Mouse (Mus musculus): ENCODE measurements around the gene Sept5. TPM values are rescaled to one million over a fixed set of nuclear protein-coding genes. Genes with fewer than 3 reads are reported as not detected.

Gene Sept5
- polyA plus RNA-seq, 1 experiment: 3.6 TPM

DNA sequence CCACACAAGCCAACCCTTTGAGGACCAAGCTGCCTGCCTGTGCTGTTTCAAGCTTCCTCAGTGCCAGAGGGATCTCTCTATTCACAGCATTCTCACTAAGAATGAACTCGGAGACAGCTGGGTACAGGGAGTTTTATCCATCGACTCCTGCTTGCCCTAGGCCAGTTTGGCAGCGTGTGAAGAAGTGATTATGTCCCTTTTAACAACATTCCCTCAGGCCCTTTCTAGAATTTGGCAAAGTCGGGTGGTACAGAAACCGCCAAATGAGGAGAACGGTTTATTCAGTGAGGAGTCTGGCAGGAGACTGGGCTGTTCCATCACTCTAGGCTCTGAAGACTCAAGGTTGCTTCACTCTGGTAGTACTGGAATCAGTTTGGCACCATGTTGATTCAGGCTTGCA, 9.6 kb downstream of the Sept5 start:
- no peaks in the 10 kb centered on the region for H3K36me3 ChIP-seq (ENCODE audit: control insufficient read depth, insufficient read depth, low read length)
- no peak for DNase-seq
- peaks cover 11% of the 10 kb centered on the region for H3K4me1 ChIP-seq (replicated peaks; ENCODE audit: control insufficient read depth, insufficient read depth, low read length)
- H3K27ac ChIP-seq (ENCODE audit: control insufficient read depth, insufficient read depth, low read length): no peak overlapping the region
- H3K27me3 ChIP-seq (ENCODE audit: control insufficient read depth, insufficient read depth, low read length): peaks cover 37% of the 10 kb centered on the region; the same call in 1 of the 2 replicates
- TF ChIP-seq CTCF (IDR thresholded peaks at IDR 0.05; ENCODE audit: borderline replicate concordance, control insufficient read depth, extremely low read depth, insufficient read depth, low read length, poor library complexity) (no peak), POLR2A (IDR thresholded peaks at IDR 0.05; ENCODE audit: control insufficient read depth, extremely low read depth, insufficient read depth, low read length, poor library complexity) (no peak)
- H3K4me3 ChIP-seq (ENCODE audit: control insufficient read depth, insufficient read depth, low read length): no peak overlapping the region
- WGBS: 60% methylated on average over 6 of the region's 6 CpGs

DNA sequence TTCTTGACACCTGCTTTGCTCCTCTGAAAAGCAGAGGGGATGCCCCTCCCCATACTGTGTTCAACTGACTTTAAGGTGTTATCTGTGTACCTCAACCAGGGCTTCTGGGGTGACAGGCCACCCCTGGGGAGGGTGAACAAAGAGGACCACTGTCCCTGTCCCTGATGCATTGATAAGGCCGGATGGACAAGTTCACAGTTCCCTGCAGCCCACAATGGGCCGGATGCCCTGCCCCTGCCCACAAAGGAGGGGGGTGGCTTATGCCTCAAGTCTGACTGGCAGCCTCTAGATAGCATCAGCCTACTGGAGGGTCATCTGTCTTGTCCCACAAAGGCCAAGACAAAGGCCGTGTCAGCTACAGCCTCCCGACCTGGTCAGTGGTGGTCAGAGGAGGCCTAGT, 10.6 kb downstream of the Sept5 start:
- peaks cover 30% of the 10 kb centered on the region; the same call in 1 of the 2 replicates for H3K27me3 ChIP-seq (ENCODE audit: control insufficient read depth, insufficient read depth, low read length)
- H3K27ac ChIP-seq (ENCODE audit: control insufficient read depth, insufficient read depth, low read length): no peak overlapping the region
- TF ChIP-seq CTCF (IDR thresholded peaks at IDR 0.05; ENCODE audit: borderline replicate concordance, control insufficient read depth, extremely low read depth, insufficient read depth, low read length, poor library complexity) (no peak), POLR2A (IDR thresholded peaks at IDR 0.05; ENCODE audit: control insufficient read depth, extremely low read depth, insufficient read depth, low read length, poor library complexity) (no peak)
- DNase-seq: no peak
- 70% methylated on average over 4 of the region's 4 CpGs for WGBS
- no peaks in the 10 kb centered on the region for H3K36me3 ChIP-seq (ENCODE audit: control insufficient read depth, insufficient read depth, low read length)
- H3K4me1 ChIP-seq (replicated peaks; ENCODE audit: control insufficient read depth, insufficient read depth, low read length): peaks cover 11% of the 10 kb centered on the region
- no peak overlapping the region for H3K4me3 ChIP-seq (ENCODE audit: control insufficient read depth, insufficient read depth, low read length)

DNA sequence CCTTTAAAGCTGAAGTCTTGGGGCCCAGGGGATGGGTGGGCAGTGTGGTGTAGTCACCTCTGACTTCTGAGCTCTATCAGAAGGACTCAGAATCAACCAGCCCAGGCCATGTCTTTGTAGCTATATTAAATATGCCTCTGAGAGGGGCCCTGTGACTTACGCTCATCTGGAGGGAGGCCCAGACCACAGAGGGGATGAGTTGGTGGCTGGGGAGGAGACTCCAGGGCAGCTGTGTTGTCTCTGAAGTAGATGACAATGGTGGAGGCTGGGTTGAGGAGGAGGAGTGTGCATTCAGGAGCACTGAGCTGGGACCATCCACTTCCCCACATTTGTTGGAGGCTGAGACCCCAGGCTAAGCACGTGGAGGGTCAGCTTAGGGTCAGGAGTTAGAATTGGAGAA, 11.5 kb downstream of the Sept5 start:
- no peaks in the 10 kb centered on the region for H3K36me3 ChIP-seq (ENCODE audit: control insufficient read depth, insufficient read depth, low read length)
- H3K4me1 ChIP-seq (replicated peaks; ENCODE audit: control insufficient read depth, insufficient read depth, low read length): peaks cover 11% of the 10 kb centered on the region
- peaks cover 24% of the 10 kb centered on the region; the same call in 1 of the 2 replicates for H3K27me3 ChIP-seq (ENCODE audit: control insufficient read depth, insufficient read depth, low read length)
- H3K27ac ChIP-seq (ENCODE audit: control insufficient read depth, insufficient read depth, low read length): no peak overlapping the region
- DNase-seq: no peak
- no peak for TF ChIP-seq POLR2A (IDR thresholded peaks at IDR 0.05; ENCODE audit: control insufficient read depth, extremely low read depth, insufficient read depth, low read length, poor library complexity)
- TF ChIP-seq CTCF (IDR thresholded peaks at IDR 0.05; ENCODE audit: borderline replicate concordance, control insufficient read depth, extremely low read depth, insufficient read depth, low read length, poor library complexity): no peak
- WGBS: 67% methylated on average over 2 of the region's 2 CpGs
- no peak overlapping the region for H3K4me3 ChIP-seq (ENCODE audit: control insufficient read depth, insufficient read depth, low read length)

DNA sequence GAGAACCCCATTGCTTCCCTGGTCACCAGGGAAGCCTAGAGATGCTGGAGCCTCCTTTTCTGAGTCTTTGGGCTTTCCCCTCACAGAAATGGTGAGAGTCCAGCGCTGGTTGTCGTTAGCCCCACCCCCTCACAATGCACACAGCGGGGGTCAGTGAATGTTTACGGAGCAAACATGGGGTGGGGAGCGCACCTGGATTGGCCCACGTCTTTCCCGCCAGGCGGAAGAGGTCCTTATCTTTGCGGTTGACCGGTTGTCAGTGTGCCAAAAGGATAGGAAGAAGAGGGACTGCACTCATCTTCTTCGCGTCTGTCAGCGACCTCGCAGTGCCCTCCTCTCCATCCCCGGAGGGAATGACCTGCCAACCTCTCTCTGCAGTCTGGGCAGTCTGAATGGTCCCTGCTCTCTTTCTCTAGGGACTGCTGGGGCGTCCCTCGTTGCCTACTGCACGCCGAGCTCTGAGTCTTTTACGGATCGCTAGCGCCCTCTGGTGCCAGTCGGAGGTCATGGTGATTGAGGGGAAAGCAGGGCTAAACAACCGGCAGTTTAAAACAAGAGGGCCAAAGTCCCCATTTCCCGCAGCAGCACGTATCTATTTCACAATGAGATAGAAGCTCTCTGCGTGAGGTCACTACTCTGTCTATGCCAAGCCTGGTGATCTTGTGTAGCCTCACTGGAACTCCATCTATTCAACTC, 12.2 kb downstream of the Sept5 start:
- peaks cover 11% of the 10 kb centered on the region for H3K4me1 ChIP-seq (replicated peaks; ENCODE audit: control insufficient read depth, insufficient read depth, low read length)
- peaks cover 18% of the 10 kb centered on the region; the same call in 1 of the 2 replicates for H3K27me3 ChIP-seq (ENCODE audit: control insufficient read depth, insufficient read depth, low read length)
- peak; percentile 85 for DNase-seq
- H3K4me3 ChIP-seq (ENCODE audit: control insufficient read depth, insufficient read depth, low read length): peak overlapping the region; percentile 20; the same call in 1 of the 2 replicates
- TF ChIP-seq POLR2A (IDR thresholded peaks at IDR 0.05; ENCODE audit: control insufficient read depth, extremely low read depth, insufficient read depth, low read length, poor library complexity): no peak
- peak; percentile 88; the same call in 1 of the 2 replicates for TF ChIP-seq CTCF (IDR thresholded peaks at IDR 0.05; ENCODE audit: borderline replicate concordance, control insufficient read depth, extremely low read depth, insufficient read depth, low read length, poor library complexity)
- 4% methylated on average over 27 of the region's 27 CpGs for WGBS
- no peaks in the 10 kb centered on the region for H3K36me3 ChIP-seq (ENCODE audit: control insufficient read depth, insufficient read depth, low read length)
- H3K27ac ChIP-seq (ENCODE audit: control insufficient read depth, insufficient read depth, low read length): no peak overlapping the region

DNA sequence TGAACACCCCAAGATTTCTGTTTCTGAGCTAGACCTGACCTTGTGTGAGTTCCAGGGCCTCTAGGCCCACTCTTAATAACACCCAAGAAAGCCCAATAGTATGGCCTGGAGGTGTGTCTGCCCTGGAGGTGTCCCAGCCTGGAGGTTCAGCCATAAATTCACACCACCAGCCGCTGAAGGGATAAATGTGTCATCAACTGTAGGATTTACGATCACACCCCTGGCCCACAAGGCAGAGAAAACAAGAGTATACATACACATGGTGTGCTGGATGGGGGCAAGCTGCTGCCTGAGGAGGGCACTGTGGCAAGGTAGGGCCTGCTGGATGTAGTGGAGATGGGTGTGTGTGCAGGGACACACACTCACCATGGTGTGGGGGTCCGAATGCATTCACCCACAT, 16.5 kb downstream of the Sept5 start:
- 89% methylated on average over 3 of the region's 3 CpGs for WGBS
- no peaks in the 10 kb centered on the region for H3K27me3 ChIP-seq (ENCODE audit: control insufficient read depth, insufficient read depth, low read length)
- no peaks in the 10 kb centered on the region for H3K36me3 ChIP-seq (ENCODE audit: control insufficient read depth, insufficient read depth, low read length)
- DNase-seq: no peak
- H3K27ac ChIP-seq (ENCODE audit: control insufficient read depth, insufficient read depth, low read length): no peak overlapping the region
- no peak overlapping the region for H3K4me3 ChIP-seq (ENCODE audit: control insufficient read depth, insufficient read depth, low read length)
- peaks cover 4% of the 10 kb centered on the region for H3K4me1 ChIP-seq (replicated peaks; ENCODE audit: control insufficient read depth, insufficient read depth, low read length)
- TF ChIP-seq POLR2A (IDR thresholded peaks at IDR 0.05; ENCODE audit: control insufficient read depth, extremely low read depth, insufficient read depth, low read length, poor library complexity): no peak
- TF ChIP-seq CTCF (IDR thresholded peaks at IDR 0.05; ENCODE audit: borderline replicate concordance, control insufficient read depth, extremely low read depth, insufficient read depth, low read length, poor library complexity): no peak

GRCm38 (mm10) chr16:18611752-18612151, 18.0 kb downstream of the Sept5 start:
- Histone ChIP-seq H3K27ac (ENCODE audit: control insufficient read depth, insufficient read depth, low read length) (no peak overlapping the region), H3K27me3 (ENCODE audit: control insufficient read depth, insufficient read depth, low read length) (no peaks in the 10 kb centered on the region; the same call in 1 of the 2 replicates), H3K4me1 (replicated peaks; ENCODE audit: control insufficient read depth, insufficient read depth, low read length) (no peaks in the 10 kb centered on the region), H3K36me3 (ENCODE audit: control insufficient read depth, insufficient read depth, low read length) (no peaks in the 10 kb centered on the region), H3K4me3 (ENCODE audit: control insufficient read depth, insufficient read depth, low read length) (no peak overlapping the region)
- no peak for TF ChIP-seq POLR2A (IDR thresholded peaks at IDR 0.05; ENCODE audit: control insufficient read depth, extremely low read depth, insufficient read depth, low read length, poor library complexity)
- 94% methylated on average over 13 of the region's 13 CpGs for WGBS
- no peak for DNase-seq

All from thymus, adult 2 months (tissue).